Comparison of ENCODE assay signal across 13 mouse cellular contexts in the genomic region with DNA sequence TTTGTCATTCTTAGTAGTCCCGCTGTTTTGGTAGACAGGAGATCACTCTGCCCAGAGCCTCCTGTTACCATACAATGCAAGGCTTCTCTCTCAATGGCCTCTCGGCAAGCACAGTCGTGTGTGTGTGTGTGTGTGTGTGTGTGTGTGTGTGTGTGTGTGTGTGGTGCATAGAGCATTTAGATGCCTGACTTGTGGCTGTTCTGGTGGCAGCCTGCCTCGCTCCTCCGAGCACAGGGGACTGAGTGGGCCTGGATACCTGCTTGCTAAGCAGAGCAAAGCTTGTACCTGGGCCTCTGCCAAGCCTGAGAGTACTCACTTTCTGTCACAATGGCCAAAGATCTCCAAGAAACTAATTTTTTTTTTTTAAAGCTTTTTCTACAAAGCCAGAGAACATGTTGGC.
DNase-seq lines count a peak whose midpoint lies in the region; ATAC-seq and TF ChIP-seq lines count a peak whose summit lies in the region.
"Had no signal": no experiment of that assay in that cellular context is flagged by ENCODE, and none has a peak within 500 bp of the region (broad histone marks: within the 10 kb centered on the region; RNA-seq: fewer than 3 reads in every experiment).

No protein-coding gene starts in this region.

- peak overlapping the region; percentile 56; the same call in 1 of the 2 replicates for H3K27ac ChIP-seq in left cerebral cortex, adult 2 months
- no peak overlapping the region for H3K27ac ChIP-seq in forebrain, embryonic 11.5 days (ENCODE audit: low read depth, low read length)
- no peak overlapping the region for H3K27ac ChIP-seq in hindbrain, postnatal 0 days
- H3K27ac ChIP-seq in neural tube, embryonic 13.5 days (replicated peaks) = peak overlapping the region; percentile 68
- H3K27ac ChIP-seq: limb, embryonic 13.5 days had no signal

- no peaks in the 10 kb centered on the region for H3K27me3 ChIP-seq in forebrain, embryonic 11.5 days (ENCODE audit: control insufficient read depth, insufficient read depth, low read length)
- H3K27me3 ChIP-seq in hindbrain, postnatal 0 days (ENCODE audit: insufficient read depth, low read length) = no peaks in the 10 kb centered on the region; the same call in 1 of the 2 replicates
- peaks cover 4% of the 10 kb centered on the region; the same call in 1 of the 2 replicates for H3K27me3 ChIP-seq in neural tube, embryonic 13.5 days
- H3K27me3 ChIP-seq: CH12.LX; limb, embryonic 13.5 days had no signal

- no peak for DNase-seq in left cerebral cortex, adult 2 months (ENCODE audit: extremely low spot score in 1 of 2, low spot score in 2 of 2)
- DNase-seq in left cerebral cortex, adult 11 months (ENCODE audit: low spot score) = no peak
- no peak for DNase-seq in forebrain, embryonic 11.5 days (ENCODE audit: low spot score)
- peak; percentile 71 for DNase-seq in hindbrain, postnatal 0 days (ENCODE audit: low spot score)
- no peak for DNase-seq in layer of hippocampus, adult 9-10 months (ENCODE audit: low spot score)
- no peak for DNase-seq in embryo, embryonic 10.5 days (ENCODE audit: low spot score)
- DNase-seq in left cerebral cortex, adult 8-10 months (ENCODE audit: low spot score in 2 of 2) = no peak
- DNase-seq: right cerebral cortex, postnatal 25 days; thymus, postnatal 25 days had no signal

- H3K4me1 ChIP-seq in forebrain, embryonic 11.5 days (replicated peaks; ENCODE audit: control insufficient read depth, insufficient read depth, low read length) = 0 out of 2 replicates have a peak, but pooled peaks cover 2% of the 10 kb centered on the region
- no peaks in the 10 kb centered on the region for H3K4me1 ChIP-seq in hindbrain, postnatal 0 days (ENCODE audit: insufficient read depth, low read length)
- H3K4me1 ChIP-seq in neural tube, embryonic 13.5 days (replicated peaks) = peaks cover 12% of the 10 kb centered on the region

- no peak overlapping the region for H3K4me2 ChIP-seq in forebrain, embryonic 11.5 days (ENCODE audit: low read depth, low read length, severe bottlenecking)
- peak overlapping the region; percentile 44; the same call in 1 of the 2 replicates for H3K4me2 ChIP-seq in hindbrain, postnatal 0 days (ENCODE audit: low read depth, low read length)
- H3K4me2 ChIP-seq in neural tube, embryonic 13.5 days = peak overlapping the region; percentile 35; the same call in 1 of the 2 replicates
- H3K4me2 ChIP-seq: limb, embryonic 13.5 days had no signal

- TF ChIP-seq CTCF in left cerebral cortex, adult 2 months (IDR thresholded peaks at IDR 0.05) = no peak
- no peak for TF ChIP-seq CTCF in hindbrain, postnatal 0 days (IDR thresholded peaks at IDR 0.05; ENCODE audit: low read depth)

- H3K9me3 ChIP-seq in forebrain, embryonic 11.5 days (ENCODE audit: control insufficient read depth, low read length) = no peaks in the 10 kb centered on the region
- H3K9me3 ChIP-seq in hindbrain, postnatal 0 days (ENCODE audit: low read length) = no peaks in the 10 kb centered on the region
- H3K9me3 ChIP-seq in neural tube, embryonic 13.5 days = no peaks in the 10 kb centered on the region
- H3K9me3 ChIP-seq: limb, embryonic 13.5 days had no signal

- no peak overlapping the region for H3K4me3 ChIP-seq in left cerebral cortex, adult 2 months
- H3K4me3 ChIP-seq in forebrain, embryonic 11.5 days (ENCODE audit: low read depth, low read length) = no peak overlapping the region
- no peak overlapping the region for H3K4me3 ChIP-seq in hindbrain, postnatal 0 days (ENCODE audit: low read length)
- H3K4me3 ChIP-seq in neural tube, embryonic 13.5 days = no peak overlapping the region
- H3K4me3 ChIP-seq: limb, embryonic 13.5 days had no signal

- H3K36me3 ChIP-seq in forebrain, embryonic 11.5 days (ENCODE audit: control insufficient read depth, insufficient read depth, low read length) = no peaks in the 10 kb centered on the region
- no peaks in the 10 kb centered on the region for H3K36me3 ChIP-seq in hindbrain, postnatal 0 days (ENCODE audit: insufficient read depth, low read length)
- no peaks in the 10 kb centered on the region for H3K36me3 ChIP-seq in neural tube, embryonic 13.5 days
- H3K36me3 ChIP-seq: limb, embryonic 13.5 days had no signal

- intact Hi-C loops in left cerebral cortex, adult 2 months (cut with DNase I) = loop anchor here (5.0 to 10.0 kb wide), 2 partner anchors 964 to 1072 kb away; no protein-coding TSS in a partner anchor

- ATAC-seq in forebrain, embryonic 11.5 days (replicated peaks; ENCODE audit: low FRiP score) = 0 out of 2 replicates have a peak, but pooled peaks have one; percentile 36
- ATAC-seq in hindbrain, postnatal 0 days = peak; percentile 76; the same call in 1 of the 2 replicates
- peak; percentile 76 for ATAC-seq in neural tube, embryonic 13.5 days (ENCODE audit: low read depth)
- ATAC-seq: activated CD4-positive, CD25-positive, alpha-beta regulatory T cell, adult 4 months had no signal

- WGBS in forebrain, embryonic 11.5 days = 42% methylated on average over 5 of the region's 5 CpGs
- WGBS in hindbrain, postnatal 0 days = 31% methylated on average over 5 of the region's 5 CpGs
- 30% methylated on average over 5 of the region's 5 CpGs for WGBS in neural tube, embryonic 13.5 days

- H3K9ac ChIP-seq in forebrain, embryonic 11.5 days (ENCODE audit: low read length) = 0 out of 2 replicates have a peak overlapping the region, but pooled peaks have one; percentile 14
- H3K9ac ChIP-seq in hindbrain, postnatal 0 days (replicated peaks; ENCODE audit: low read length) = no peak overlapping the region
- H3K9ac ChIP-seq in neural tube, embryonic 13.5 days = peak overlapping the region; percentile 56; the same call in 1 of the 2 replicates
- H3K9ac ChIP-seq: limb, embryonic 13.5 days had no signal

Comparison
In these comparisons a context has a peak if more than half of its experiments do, and no peak if none do; other contexts are left out.
1. H3K27ac ChIP-seq: peak in left cerebral cortex, adult 2 months (single experiment) and neural tube, embryonic 13.5 days (single experiment); none in forebrain, embryonic 11.5 days (single experiment) and hindbrain, postnatal 0 days (single experiment).
2. Peak in every context shown above with its lines, with median percentiles within 50 percentile points of each other: ATAC-seq.